Mouse (Mus musculus): ENCODE measurements around the gene Sdk2.

Sdk2 gene

GRCm38 (mm10) chr11:113927231-113927630, 139.6 kb downstream of the Sdk2 start:
- DNase-seq = no peak

DNA sequence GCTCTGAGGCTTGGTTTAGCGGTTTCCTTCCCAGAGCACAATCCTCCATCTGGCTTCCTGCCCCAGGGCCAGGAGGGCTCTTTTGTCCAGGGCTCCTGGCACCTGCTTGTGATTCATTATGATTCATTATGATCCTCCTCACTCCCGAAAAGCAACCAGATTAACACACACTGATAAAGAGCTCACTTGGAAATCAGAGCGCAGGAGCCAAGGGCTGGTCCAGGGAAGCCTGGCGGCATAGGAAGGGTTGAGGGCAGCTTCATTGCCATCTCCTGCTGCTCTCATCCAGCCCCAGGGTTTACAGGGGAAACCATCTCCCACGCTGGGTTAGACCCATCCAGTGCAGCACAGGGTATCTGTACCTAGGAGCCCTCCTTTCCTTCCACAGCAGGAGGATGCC, 143.7 kb downstream of the Sdk2 start:
- no peak for DNase-seq

- no peak for DNase-seq
These were observed 163.6 kb downstream of the Sdk2 start for GRCm38 (mm10) chr11:113903131-113903860.

DNA sequence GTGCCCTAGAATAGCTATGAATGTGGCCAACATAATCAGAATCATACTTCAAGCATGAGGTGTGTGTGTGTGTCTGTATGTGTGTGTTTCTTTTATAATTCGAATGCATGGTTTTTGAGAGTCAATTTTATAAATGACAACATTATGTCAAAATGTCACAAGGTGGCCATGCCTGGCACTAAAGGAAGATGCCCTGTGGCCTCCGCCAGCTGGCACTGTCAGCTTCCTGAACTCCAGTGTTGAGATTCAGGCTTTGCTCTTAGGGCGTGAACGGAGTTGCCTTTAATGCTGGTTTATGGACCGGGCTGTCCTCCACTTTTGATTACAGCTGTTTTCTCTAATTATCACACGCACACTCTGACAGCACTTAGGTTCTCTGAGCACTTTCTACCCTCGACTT, 164.9 kb downstream of the Sdk2 start:
- no peak for DNase-seq

DNA sequence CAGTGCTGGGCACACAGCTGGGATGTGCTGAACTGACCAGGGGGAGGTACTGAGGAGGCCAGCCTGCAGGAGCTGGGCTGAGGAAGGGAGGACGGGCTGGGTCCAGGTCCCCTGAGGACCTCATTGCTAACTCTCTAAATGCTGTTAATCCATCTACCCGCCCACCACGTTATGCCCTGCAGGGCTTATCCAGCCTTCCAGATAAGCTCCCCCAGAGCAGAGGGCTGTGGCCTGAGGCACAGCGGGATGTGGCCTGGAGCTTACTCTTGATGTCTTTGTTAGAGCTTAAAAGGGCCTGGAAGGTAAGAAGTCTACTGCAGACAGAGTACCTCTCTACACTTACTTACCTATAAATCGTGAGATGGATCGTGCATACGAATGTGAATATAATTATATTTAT, 168.2 kb downstream of the Sdk2 start:
- no peak for DNase-seq

DNA sequence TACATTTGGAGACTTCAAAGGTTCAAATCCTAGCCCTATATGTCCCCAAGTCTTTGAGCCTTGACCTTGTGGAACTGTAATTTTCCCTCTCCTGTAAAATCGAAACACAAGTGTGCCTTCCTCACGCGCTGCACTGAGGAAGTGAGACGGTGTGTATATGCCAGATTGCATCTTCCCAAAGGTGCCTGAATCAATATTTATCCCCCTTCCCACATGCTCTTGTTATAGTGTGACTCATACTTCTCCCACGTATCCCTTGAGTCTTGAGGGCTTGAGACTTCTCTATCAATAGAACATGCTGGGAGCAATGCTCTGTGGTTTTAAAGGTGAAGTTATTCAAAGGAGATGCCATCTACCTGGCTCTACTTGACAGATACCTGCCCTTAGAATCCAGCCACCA, 170.8 kb downstream of the Sdk2 start:
- DNase-seq = no peak

DNA sequence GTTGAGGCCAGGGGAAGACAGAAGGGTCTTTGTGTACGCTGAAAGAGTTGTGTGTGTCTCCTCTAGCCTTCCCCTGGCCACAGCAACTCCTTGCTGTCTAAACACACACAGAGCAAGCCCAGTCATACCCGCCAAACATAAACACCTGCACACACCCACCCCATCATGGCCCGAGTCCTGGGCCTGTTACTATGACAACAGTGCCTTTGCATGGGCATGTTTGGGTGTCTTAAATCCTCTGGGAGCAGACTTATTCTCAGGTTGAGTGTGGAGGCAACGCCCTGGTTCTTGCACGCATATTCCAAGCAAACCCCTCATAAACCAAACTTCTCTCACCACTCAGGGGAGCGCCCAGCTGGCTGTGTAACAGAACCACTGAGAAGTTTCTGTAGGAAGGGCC, 173.9 kb downstream of the Sdk2 start:
- no peak for DNase-seq

- DNase-seq = no peak
These were observed 174.8 kb downstream of the Sdk2 start for GRCm38 (mm10) chr11:113892067-113892466.

DNA sequence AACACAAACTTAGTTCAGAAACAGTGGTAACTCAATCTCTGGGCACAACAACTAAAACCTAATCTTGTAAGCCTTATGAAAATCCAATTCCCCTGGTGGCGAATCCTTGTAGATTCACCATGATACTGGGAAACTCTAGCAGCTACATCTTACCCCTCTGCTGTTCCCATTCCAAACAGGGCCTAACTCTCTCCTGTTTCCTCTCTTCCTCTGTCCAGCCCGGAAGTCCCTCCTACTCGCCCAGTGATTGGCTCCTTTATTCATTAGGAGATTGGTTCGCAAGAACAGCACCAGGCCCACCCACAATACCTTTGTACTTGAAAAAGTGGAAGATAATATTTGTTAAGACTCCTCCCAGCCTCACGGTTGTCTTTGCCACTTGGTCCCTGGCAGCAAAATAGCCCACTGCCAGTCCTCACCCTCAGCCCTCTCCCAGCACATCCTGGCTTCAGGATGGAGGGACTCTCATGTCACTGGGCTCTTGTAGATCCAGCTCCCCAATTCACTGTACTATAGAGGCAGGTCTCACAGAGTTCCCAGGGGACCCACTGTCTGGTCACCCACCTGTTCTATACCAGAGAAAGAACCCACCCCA, 178.6 kb downstream of the Sdk2 start:
- no peak for DNase-seq

GRCm38 (mm10) chr11:113886299-113886698, 180.5 kb downstream of the Sdk2 start:
- DNase-seq = no peak

GRCm38 (mm10) chr11:113884962-113885361, 181.9 kb downstream of the Sdk2 start:
- DNase-seq = no peak

DNA sequence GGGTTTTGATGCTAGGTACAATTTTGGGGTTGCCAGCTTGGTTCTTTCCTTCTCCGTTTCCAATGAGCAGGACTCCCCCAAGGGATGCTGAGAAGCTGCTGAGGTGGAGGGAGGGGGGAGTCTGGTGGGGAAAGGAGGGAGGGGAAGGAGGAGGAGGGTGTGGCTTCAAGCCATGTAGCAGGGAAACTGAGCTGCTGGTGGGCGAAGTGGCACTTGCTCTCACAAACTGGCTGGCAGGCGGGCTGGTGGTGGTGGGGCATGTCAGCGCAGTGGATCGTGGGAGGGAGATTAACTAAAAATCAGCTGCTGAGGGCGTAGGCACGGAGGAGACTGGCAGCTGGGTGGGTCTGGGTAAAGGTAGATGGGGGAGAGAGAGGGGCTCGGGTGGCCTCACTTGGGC, 183.8 kb downstream of the Sdk2 start:
- DNase-seq = no peak

- DNase-seq = no peak
These were observed 185.0 kb downstream of the Sdk2 start for GRCm38 (mm10) chr11:113881864-113882263.

GRCm38 (mm10) chr11:113867066-113867465, 199.8 kb downstream of the Sdk2 start:
- no peak for DNase-seq

DNA sequence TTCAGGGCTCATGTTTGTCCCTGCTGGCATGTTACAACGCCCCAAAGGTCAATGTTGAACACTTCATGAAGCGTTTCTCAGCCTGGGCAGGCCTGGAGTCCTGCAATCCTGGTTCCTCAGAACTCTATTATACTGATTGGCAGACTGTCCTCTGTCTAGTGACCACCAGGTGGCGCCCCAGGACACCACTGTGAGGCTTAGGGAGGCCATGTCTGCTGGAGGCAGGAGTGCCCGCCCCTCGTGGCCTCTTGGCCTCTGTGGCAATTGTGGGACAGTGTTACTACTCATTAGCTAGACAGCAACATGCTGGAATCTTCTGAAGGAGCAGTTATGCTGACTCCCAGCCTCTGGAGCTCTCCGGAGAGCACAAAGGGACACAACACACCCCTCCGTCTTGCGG, 201.2 kb downstream of the Sdk2 start:
- peak; percentile 91 for DNase-seq

DNA sequence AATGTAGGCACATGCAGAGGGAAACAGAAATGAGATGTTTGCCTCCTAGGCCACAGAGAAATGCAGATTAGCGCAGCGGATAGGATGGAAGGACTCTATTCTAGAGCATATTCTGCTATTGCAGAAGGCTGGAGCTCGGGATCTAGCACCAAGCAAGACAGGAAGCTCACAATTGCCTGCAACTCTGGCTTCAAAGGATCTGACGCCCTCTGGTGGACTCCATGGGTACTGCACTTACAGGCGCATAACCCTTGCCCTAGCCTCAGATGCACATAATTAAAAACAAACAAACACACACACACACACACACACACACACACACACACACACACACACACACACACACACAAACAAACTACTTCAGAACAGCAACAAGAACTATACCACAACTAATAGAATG, 203.4 kb downstream of the Sdk2 start:
- DNase-seq = peak; percentile 76

DNA sequence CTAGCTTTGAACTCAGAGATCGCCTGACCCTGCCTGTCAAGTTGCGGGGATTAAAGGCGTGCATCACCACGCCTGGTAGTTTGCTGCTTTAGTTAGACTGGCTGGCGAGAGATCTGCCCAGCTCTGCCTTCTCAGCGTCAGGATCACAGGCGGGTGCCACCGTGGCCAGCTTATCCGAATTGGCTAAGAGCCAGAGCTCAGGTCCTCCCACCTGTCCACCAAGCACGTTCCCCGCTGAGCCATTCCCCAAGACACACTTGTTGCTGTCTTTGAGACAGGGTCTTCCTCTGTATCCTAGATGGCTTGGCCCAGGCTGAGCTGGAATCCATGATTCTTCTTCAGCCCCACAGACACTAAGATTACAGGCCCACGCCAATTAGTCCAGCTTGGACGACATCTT, 211.2 kb downstream of the Sdk2 start:
- DNase-seq = no peak

DNA sequence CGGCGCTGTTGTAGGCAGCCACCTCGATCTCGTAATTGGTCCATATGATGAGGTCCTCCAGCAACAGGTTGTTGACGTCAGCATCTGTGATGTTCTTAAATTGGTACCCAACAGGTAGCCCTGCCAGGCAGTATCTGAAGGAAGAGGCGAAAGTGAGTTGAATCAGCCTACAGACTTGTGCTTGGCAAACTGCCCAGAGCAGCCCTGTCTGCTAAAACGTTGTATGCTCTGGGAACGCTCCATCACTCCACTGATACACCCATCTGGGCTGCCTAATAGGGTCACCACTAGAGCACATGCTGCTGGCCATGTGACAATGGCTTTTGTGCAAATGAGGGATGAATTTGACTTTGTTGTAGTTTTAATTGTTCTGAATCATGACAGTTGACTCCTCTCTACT, 215.1 kb downstream of the Sdk2 start:
- no peak for DNase-seq

- no peak for DNase-seq
These were observed 217.5 kb downstream of the Sdk2 start for GRCm38 (mm10) chr11:113849322-113849721.

DNA sequence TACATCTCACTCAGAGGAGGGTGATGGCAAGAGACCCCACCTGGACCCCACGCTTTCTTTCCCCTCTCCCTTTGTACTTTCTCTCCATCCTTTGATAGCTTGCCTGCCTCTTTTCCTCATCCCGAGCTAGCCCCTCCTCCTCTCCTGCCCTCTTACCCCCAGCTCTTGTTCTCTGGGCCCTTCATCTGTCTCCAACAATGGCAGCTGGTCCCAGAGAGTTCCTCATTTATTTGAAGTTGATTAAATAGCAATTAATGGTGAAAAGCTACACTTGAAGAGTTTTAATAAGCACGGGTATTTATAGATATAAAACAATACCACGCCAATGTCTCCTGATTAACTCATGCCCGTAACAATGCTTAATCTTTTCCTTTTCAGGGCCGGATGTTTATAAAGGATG, 222.9 kb downstream of the Sdk2 start:
- no peak for DNase-seq

DNA sequence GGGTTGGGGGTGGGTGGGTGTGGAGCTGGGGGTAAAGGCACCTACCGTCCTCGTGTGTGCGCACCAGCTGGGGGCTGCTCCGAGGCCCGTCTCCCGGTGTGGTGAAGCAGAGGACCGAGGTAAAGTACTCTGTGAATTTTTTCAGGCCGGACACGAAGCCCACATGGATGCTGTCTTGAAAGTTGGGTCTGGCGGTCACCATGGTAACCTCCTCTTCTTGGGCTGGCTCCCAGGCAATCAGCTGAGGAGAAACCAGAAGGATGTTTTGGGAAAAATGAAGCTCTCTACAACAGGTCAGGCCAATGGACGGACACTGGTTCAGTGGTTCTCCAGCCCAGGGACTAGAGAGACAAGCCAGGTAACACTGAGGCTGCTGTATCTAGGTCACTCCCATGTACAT, 224.0 kb downstream of the Sdk2 start:
- no peak for DNase-seq

DNA sequence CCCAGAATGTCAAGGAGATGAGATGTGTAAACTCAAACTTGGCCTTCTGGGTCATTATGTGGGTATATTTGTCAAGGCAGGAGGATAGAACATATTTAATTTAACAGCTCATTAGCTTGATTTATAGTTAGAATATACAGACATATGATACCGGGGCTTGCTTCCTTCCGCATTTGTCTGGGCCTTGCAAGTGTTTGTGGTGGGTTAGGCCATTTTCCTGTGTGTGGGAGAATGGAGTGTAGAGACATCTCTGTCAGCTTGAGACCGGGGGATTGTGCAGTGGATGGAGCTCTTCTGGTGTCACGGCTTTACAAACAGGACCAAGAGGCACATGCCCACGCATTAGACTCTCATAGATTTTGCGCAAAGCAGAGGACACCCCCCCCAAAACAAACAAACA, 235.2 kb downstream of the Sdk2 start:
- no peak for DNase-seq

DNA sequence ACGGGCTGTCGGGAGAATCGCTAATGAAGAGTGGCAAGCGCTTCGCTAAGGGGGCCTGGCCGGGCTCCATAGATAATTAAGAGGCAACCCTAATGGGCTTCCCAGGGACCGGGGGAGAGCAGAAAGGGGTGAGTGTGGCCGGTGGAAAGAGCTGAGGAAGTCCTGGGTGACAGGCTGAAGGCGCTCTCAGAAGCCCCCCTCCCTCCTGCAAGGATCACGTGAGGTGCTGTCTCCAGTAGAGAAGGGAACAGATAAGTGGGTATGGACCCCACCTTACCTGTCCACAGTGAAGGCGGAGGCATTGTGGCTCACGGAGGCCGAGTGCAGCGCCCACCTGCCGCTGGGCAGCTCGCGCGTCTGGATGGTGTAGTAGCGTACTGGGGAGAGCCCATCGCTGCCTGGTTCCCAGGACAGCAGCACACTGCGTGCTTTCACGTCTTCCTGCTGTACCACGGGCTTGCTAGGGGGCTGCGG, 238.7 kb downstream of the Sdk2 start:
- no peak for DNase-seq

GRCm38 (mm10) chr11:113820005-113820404, 246.8 kb downstream of the Sdk2 start:
- no peak for DNase-seq

DNA sequence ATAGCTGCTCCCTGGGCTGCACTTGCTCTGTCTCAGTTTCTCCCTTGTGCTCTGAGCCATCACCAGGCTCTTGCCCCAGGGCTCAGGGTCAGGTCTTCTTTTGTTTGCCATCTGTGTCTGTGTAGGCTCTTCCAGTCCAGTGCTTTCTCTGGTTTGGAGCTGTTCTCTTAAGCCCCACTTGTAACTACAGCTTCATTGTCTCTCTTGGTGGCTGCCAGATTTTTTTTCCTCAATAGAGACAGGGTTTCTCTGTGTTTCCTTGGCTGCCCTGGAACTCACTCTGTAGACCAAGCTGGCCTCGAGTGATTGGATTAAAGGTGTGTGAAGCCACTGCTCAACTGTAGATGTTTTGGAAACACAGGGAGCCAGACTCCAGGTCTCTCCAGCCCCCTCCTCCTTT, 247.8 kb downstream of the Sdk2 start:
- no peak for DNase-seq
